Mouse (Mus musculus) CH12.LX (cell line): ENCODE results near the gene Gm45208.

Source experiments
- BHLHE40 ChIP-seq: IDR thresholded peaks from 2 replicates; pipeline ENCODE4 v1.6.1; 2011; ENCODE audit warnings: mild to moderate bottlenecking, low read depth, low read length, improper control_type of control experiment
- CTCF ChIP-seq, 2 experiments: IDR thresholded peaks in 1 of 2; conservative IDR thresholded peaks in 1 of 2; 2 replicates each; pipeline ENCODE4 v1.5.1; 2011 to 2012; ENCODE audit warnings: low read depth in 2 of 2, low read length in 2 of 2, improper control_type of control experiment in 1 of 2, inconsistent platforms in 1 of 2, mild to moderate bottlenecking in 1 of 2, moderate library complexity in 1 of 2
- E2F4 ChIP-seq: IDR thresholded peaks from 2 replicates; pipeline ENCODE4 v1.6.1; 2011; ENCODE audit warnings: low read depth, low read length, improper control_type of control experiment; ENCODE audit not compliant: insufficient replicate concordance
- ELF1 ChIP-seq: IDR thresholded peaks from 2 replicates; pipeline ENCODE4 v1.6.1; 2014; ENCODE audit warnings: low read depth, mild to moderate bottlenecking, inconsistent platforms, low read length, improper control_type of control experiment
- ETS1 ChIP-seq: conservative IDR thresholded peaks from 2 replicates; pipeline ENCODE4 v1.6.1; 2012; ENCODE audit warnings: low read depth, mild to moderate bottlenecking, inconsistent platforms, low read length, improper control_type of control experiment, moderate library complexity
- HCFC1 ChIP-seq: IDR thresholded peaks from 2 replicates; pipeline ENCODE4 v1.6.1; 2012; ENCODE audit warnings: low read depth, mild to moderate bottlenecking, inconsistent platforms, low read length, improper control_type of control experiment
- JUN ChIP-seq: IDR thresholded peaks from 2 replicates; pipeline ENCODE4 v1.6.1; 2011; ENCODE audit warnings: low read depth, mild to moderate bottlenecking, low read length, improper control_type of control experiment, moderate library complexity; ENCODE audit not compliant: insufficient read depth
- KAT2A ChIP-seq: IDR thresholded peaks from 2 replicates; pipeline ENCODE4 v1.6.1; 2012; ENCODE audit warnings: low read length, improper control_type of control experiment, inconsistent platforms; ENCODE audit not compliant: insufficient replicate concordance
- MAX ChIP-seq: IDR thresholded peaks from 2 replicates; pipeline ENCODE4 v1.6.1; 2011; ENCODE audit warnings: low read length, improper control_type of control experiment
- NELFE ChIP-seq: IDR thresholded peaks from 2 replicates; pipeline ENCODE4 v1.6.1; 2011; ENCODE audit warnings: low read depth, low read length, improper control_type of control experiment
- POLR2A ChIP-seq: IDR thresholded peaks from 2 replicates; pipeline ENCODE4 v1.6.1; 2011; ENCODE audit warnings: low read depth, mild to moderate bottlenecking, improper control_type of control experiment, low read length
- POLR2AphosphoS2 ChIP-seq: IDR thresholded peaks from 2 replicates; pipeline ENCODE4 v1.6.1; 2011; ENCODE audit warnings: low read depth, low read length, improper control_type of control experiment
- TBP ChIP-seq: conservative IDR thresholded peaks from 2 replicates; pipeline ENCODE4 v1.6.1; 2011; ENCODE audit warnings: low read depth, low read length, improper control_type of control experiment

GRCm38 (mm10) chrX:7762921-7763197 lies 40.8 kb downstream of the Gm45208 start:
- no peak for TF ChIP-seq CTCF (conservative IDR thresholded peaks at IDR 0.05 in 1 of 2, IDR thresholded peaks at IDR 0.05 in 1 of 2; ENCODE audit: low read depth in 2 of 2, low read length in 2 of 2)
- no peak for TF ChIP-seq TBP
- no peak for TF ChIP-seq E2F4
- TF ChIP-seq ELF1, result no peak
- TF ChIP-seq KAT2A, result no peak
- TF ChIP-seq POLR2A, result no peak
- TF ChIP-seq JUN, result no peak
- no peak for TF ChIP-seq MAX
- no peak for TF ChIP-seq BHLHE40
- TF ChIP-seq HCFC1, result no peak
- TF ChIP-seq ETS1, result 0 out of 2 replicates have a peak, but pooled peaks have one; percentile 2
- TF ChIP-seq NELFE, result no peak
- TF ChIP-seq POLR2AphosphoS2, result no peak
